Mouse (Mus musculus) hindbrain, embryonic 11.5 days (tissue): ENCODE measurements around the gene Zfp654. TPM values are rescaled to one million over a fixed set of nuclear protein-coding genes. Genes with fewer than 3 reads are reported as not detected.

Experiments used
- ATAC-seq: fragments of 200-750 bp; cut with Nextera tagmentation; 2 replicates; pipeline ENCODE4 v1.8.0; 2017; ENCODE audit warnings: mild to moderate bottlenecking, moderate TSS enrichment, moderate library complexity; ENCODE audit not compliant: low FRiP score
- DNase-seq: peaks from one replicate; pipeline ENCODE4 v3.0.0-alpha.2; 2015; ENCODE audit warnings: low spot score
- H3K27ac ChIP-seq: fragments of 300-500 bp; sonication (generic); 2 replicates; pipeline ENCODE4 v1.5.1; 2014; ENCODE audit warnings: mild to moderate bottlenecking, low read depth, low read length
- H3K27me3 ChIP-seq: fragments of 300-500 bp; sonication (generic); 2 replicates; pipeline ENCODE4 v1.6.1; 2014; ENCODE audit warnings: mild to moderate bottlenecking, low read length, moderate library complexity, mixed read lengths; ENCODE audit not compliant: control insufficient read depth, insufficient read depth
- H3K36me3 ChIP-seq: fragments of 300-500 bp; sonication (generic); 2 replicates; pipeline ENCODE4 v1.6.1; 2014; ENCODE audit warnings: mild to moderate bottlenecking, low read length, moderate library complexity, mixed read lengths; ENCODE audit not compliant: control insufficient read depth, insufficient read depth
- H3K4me1 ChIP-seq: fragments of 300-500 bp; sonication (generic); replicated peaks from 2 replicates; pipeline ENCODE4 v1.6.1; 2014; ENCODE audit warnings: low read length, mixed read lengths; ENCODE audit not compliant: control insufficient read depth, insufficient read depth
- H3K4me2 ChIP-seq: fragments of 300-500 bp; sonication (generic); replicated peaks from 2 replicates; pipeline ENCODE4 v1.6.1; 2014; ENCODE audit warnings: mild to moderate bottlenecking, low read depth, low read length
- H3K4me3 ChIP-seq: fragments of 300-500 bp; sonication (generic); 2 replicates; pipeline ENCODE4 v1.5.1; 2014; ENCODE audit warnings: low read depth, low read length
- H3K9ac ChIP-seq: fragments of 300-500 bp; sonication (generic); 2 replicates; pipeline ENCODE4 v1.6.1; 2014; ENCODE audit warnings: low read depth, low read length
- H3K9me3 ChIP-seq: fragments of 300-500 bp; sonication (generic); 2 replicates; pipeline ENCODE4 v1.6.1; 2016; ENCODE audit warnings: low read length; ENCODE audit not compliant: control insufficient read depth
- WGBS: fragments of 180-500 bp; shearing (Covaris S2); extraction: QIAGEN DNeasy Blood & Tissue Kit; methylation state at CpG from one replicate; pipeline ENCODE4 v1.1.7; 2014; 5-methylcytosine and 5-hydroxymethylcytosine counted together
- polyA plus RNA-seq: library from polyadenylated mRNA; unstranded; fragments of >200 nt; fragmentation: Nextera tagmentation; extraction: Ambion mirVana; gene quantifications from 2 replicates; pipeline ENCODE4 v1.2.1, GENCODE M21; 2014

The Zfp654 gene
- polyA plus RNA-seq, 1 experiment from 2014 or later, result 7.6 TPM

- no peak overlapping the region for H3K27ac ChIP-seq
- no peaks in the 10 kb centered on the region for H3K9me3 ChIP-seq
- ATAC-seq (no peak), DNase-seq (no peak)
- no peaks in the 10 kb centered on the region for H3K4me1 ChIP-seq
- WGBS, result 88% methylated on average over 5 of the region's 5 CpGs
- H3K9ac ChIP-seq, result no peak overlapping the region
- H3K4me3 ChIP-seq, result no peak overlapping the region
- H3K36me3 ChIP-seq, result no peaks in the 10 kb centered on the region
- H3K4me2 ChIP-seq, result no peak overlapping the region
- H3K27me3 ChIP-seq, result no peaks in the 10 kb centered on the region
Observed at GRCm38 (mm10) chr16:64879735-64880134, 28.3 kb upstream of the Zfp654 start.

GRCm38 (mm10) chr16:64878611-64879132, 27.2 kb upstream of the Zfp654 start:
- no peaks in the 10 kb centered on the region for H3K27me3 ChIP-seq
- 86% methylated on average over 3 of the region's 3 CpGs for WGBS
- no peak overlapping the region for H3K9ac ChIP-seq
- no peak overlapping the region for H3K4me3 ChIP-seq
- DNase-seq, result no peak
- H3K4me2 ChIP-seq, result no peak overlapping the region
- H3K4me1 ChIP-seq, result no peaks in the 10 kb centered on the region
- H3K9me3 ChIP-seq, result no peaks in the 10 kb centered on the region
- H3K27ac ChIP-seq, result no peak overlapping the region
- ATAC-seq, result no peak
- H3K36me3 ChIP-seq, result no peaks in the 10 kb centered on the region

GRCm38 (mm10) chr16:64877314-64877713, 25.9 kb upstream of the Zfp654 start:
- WGBS, result 90% methylated on average over 3 of the region's 3 CpGs
- no peak for ATAC-seq
- Histone ChIP-seq H3K4me2 (no peak overlapping the region), H3K4me3 (no peak overlapping the region), H3K9ac (no peak overlapping the region), H3K27ac (no peak overlapping the region), H3K27me3 (no peaks in the 10 kb centered on the region), H3K9me3 (no peaks in the 10 kb centered on the region), H3K36me3 (no peaks in the 10 kb centered on the region), H3K4me1 (no peaks in the 10 kb centered on the region)
- no peak for DNase-seq

DNA sequence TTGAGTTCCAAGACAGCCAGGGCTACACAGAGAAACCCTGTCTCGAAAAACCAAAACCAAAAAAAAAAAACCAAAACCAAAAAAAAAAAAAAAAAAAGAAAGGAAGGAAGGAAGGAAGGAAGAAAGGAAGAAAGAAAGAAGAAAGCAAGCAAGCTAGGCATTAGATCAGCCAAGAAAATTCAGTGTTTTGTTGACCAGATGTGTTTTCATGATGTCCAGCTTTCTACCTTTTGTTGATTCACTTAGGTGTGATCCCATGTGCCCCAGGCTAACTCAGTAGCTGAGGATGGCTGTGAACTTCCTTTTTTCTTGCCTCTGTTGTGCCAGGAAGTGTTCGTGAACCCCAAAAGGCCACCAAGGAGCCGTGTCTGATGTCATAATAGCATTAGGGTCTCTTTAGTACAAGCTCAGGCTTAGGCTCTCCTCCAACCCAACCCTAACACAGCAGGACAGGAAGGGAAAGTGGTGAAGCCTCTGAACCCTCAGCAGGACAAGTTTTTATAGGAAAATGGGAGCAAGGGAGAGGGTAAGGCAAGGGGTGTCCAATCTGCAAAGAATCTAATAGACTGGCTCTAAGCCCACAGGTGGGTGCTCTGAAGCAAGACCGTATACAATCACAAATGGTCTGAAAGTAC, 25.3 kb upstream of the Zfp654 start:
- WGBS, result 72% methylated on average over 4 of the region's 4 CpGs
- Histone ChIP-seq H3K4me3 (no peak overlapping the region), H3K27ac (no peak overlapping the region), H3K27me3 (no peaks in the 10 kb centered on the region), H3K9ac (no peak overlapping the region), H3K9me3 (no peaks in the 10 kb centered on the region), H3K4me1 (no peaks in the 10 kb centered on the region), H3K36me3 (no peaks in the 10 kb centered on the region), H3K4me2 (no peak overlapping the region)
- ATAC-seq (no peak), DNase-seq (no peak)

DNA sequence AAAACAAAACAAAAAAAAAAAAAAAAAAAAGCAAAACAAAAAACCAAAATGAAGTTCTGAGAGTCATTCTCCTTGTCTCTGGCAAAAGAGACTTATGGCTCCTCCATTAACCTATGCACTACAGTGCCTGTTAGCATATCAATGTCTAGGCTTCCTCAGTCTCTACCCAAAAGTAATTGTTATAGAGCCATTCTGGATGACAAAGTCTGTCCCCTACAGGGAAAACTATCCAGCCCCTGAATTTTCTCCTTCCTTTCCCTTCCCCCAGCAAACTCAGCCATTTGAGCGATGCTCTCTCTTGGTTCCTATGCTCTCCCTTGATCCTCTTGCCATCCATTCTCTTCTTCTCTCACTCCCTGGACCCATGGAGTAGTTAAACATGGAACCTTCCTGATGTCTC, 24.4 kb upstream of the Zfp654 start:
- no peaks in the 10 kb centered on the region for H3K9me3 ChIP-seq
- H3K27ac ChIP-seq, result no peak overlapping the region
- no peaks in the 10 kb centered on the region for H3K4me1 ChIP-seq
- no peak overlapping the region for H3K9ac ChIP-seq
- no peak overlapping the region for H3K4me2 ChIP-seq
- H3K4me3 ChIP-seq, result no peak overlapping the region
- ATAC-seq, result no peak
- WGBS, result 75% methylated on average over 1 of the region's 1 CpGs
- H3K36me3 ChIP-seq, result no peaks in the 10 kb centered on the region
- no peak for DNase-seq
- no peaks in the 10 kb centered on the region for H3K27me3 ChIP-seq

- H3K4me1 ChIP-seq, result no peaks in the 10 kb centered on the region
- WGBS, result 94% methylated on average over 10 of the region's 10 CpGs
- ATAC-seq, result no peak
- no peak overlapping the region for H3K9ac ChIP-seq
- no peaks in the 10 kb centered on the region for H3K9me3 ChIP-seq
- no peak overlapping the region for H3K4me2 ChIP-seq
- H3K27me3 ChIP-seq, result no peaks in the 10 kb centered on the region
- no peak for DNase-seq
- H3K27ac ChIP-seq, result no peak overlapping the region
- H3K4me3 ChIP-seq, result no peak overlapping the region
- no peaks in the 10 kb centered on the region for H3K36me3 ChIP-seq
Observed at GRCm38 (mm10) chr16:64875384-64875783, 23.9 kb upstream of the Zfp654 start.

GRCm38 (mm10) chr16:64873416-64874305, 22.2 kb upstream of the Zfp654 start:
- Histone ChIP-seq H3K4me2 (peak overlapping the region; percentile 57), H3K27ac (0 out of 2 replicates have a peak overlapping the region, but pooled peaks have one; percentile 11), H3K27me3 (no peaks in the 10 kb centered on the region), H3K36me3 (no peaks in the 10 kb centered on the region), H3K9ac (peak overlapping the region; percentile 65), H3K4me3 (peak overlapping the region; percentile 66), H3K4me1 (no peaks in the 10 kb centered on the region), H3K9me3 (no peaks in the 10 kb centered on the region)
- DNase-seq, result peak; percentile 79
- WGBS, result 4% methylated on average over 29 of the region's 29 CpGs
- peak; percentile 92 for ATAC-seq

DNA sequence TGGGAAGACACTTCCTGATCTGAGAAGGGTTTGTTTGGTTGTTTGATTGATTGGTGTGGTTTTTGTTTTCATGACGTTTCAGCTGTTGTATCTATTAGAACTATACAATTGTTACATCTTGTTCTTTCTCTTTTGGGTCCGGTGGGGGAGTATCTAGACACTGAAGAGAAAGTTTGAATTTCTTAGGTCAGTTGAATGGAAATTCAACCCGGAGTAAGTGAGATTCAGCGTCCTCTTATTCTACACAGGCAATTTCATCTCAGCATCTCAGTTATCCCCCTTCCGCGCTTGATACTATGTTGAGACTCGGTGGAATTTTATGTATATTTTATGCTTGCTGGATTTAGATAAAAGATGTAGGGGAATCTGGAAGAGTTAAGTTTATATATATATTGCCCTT, 21.4 kb upstream of the Zfp654 start:
- DNase-seq (peak; percentile 23), ATAC-seq (no peak)
- no peaks in the 10 kb centered on the region for H3K27me3 ChIP-seq
- H3K4me3 ChIP-seq, result peak overlapping the region; percentile 66
- H3K4me2 ChIP-seq, result peak overlapping the region; percentile 21
- no peak overlapping the region for H3K27ac ChIP-seq
- 17% methylated on average over 7 of the region's 7 CpGs for WGBS
- H3K9ac ChIP-seq, result no peak overlapping the region
- no peaks in the 10 kb centered on the region for H3K36me3 ChIP-seq
- H3K4me1 ChIP-seq, result no peaks in the 10 kb centered on the region
- H3K9me3 ChIP-seq, result no peaks in the 10 kb centered on the region
